Mouse (Mus musculus) ES-Bruce4 (cell line): ENCODE measurements around the gene Sass6.

Experiments
- CTCF ChIP-seq: IDR thresholded peaks from one replicate; pipeline ENCODE4 v1.8.1; 2011; ENCODE audit warnings: low read depth, low read length
- EP300 ChIP-seq: IDR thresholded peaks from 2 replicates; pipeline ENCODE4 v1.6.1; 2011; ENCODE audit warnings: low read depth, low read length; ENCODE audit not compliant: insufficient read depth
- POLR2A ChIP-seq: IDR thresholded peaks from one replicate; pipeline ENCODE4 v1.8.1; 2011; ENCODE audit warnings: low read length; ENCODE audit not compliant: insufficient read depth

DNA sequence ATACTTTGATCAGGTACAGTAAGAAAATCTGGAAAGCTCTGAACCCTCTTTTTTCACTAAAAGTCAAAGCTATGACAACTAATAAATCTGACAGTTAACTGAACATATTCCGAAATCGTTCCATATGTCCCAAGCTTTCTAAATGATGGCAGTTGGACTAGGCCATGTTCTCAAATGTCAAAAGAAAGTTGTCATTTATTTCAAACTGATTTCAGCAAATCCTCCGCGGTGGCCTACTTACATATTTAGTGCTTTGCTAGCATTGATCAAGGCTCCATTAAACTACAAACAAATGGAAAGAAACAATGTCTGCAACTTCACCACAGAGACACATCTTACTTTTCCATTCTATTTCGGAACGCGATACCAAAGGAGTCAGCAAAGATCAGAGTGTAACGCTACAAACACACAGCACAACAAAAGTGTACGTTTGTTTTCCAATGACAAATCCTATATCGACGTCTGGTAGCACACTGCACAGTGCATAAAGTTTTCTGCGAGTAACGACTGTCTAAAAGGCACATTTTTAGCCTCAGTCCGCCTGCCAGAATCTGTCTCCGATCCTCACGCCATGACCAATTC, 66.6 kb downstream of the Sass6 start:
- TF ChIP-seq CTCF (no peak), EP300 (no peak), POLR2A (no peak)
